Comparison of ENCODE assay signal across 10 mouse cellular contexts in genomic region chr10:80668614-80669013, GRCm38 (mm10). TPM values are rescaled to one million over a fixed set of nuclear protein-coding genes. Genes with fewer than 3 reads are reported as not detected.
DNase-seq lines count a peak whose midpoint lies in the region; ATAC-seq and TF ChIP-seq lines count a peak whose summit lies in the region.
"Had no signal": no experiment of that assay in that cellular context is flagged by ENCODE, and none has a peak within 500 bp of the region (broad histone marks: within the 10 kb centered on the region; RNA-seq: fewer than 3 reads in every experiment).

No protein-coding gene starts in this region.

- peaks cover 100% of the 10 kb centered on the region for H3K4me1 ChIP-seq in megakaryocyte, embryonic 14.5 days
- peaks cover 54% of the 10 kb centered on the region for H3K4me1 ChIP-seq in small intestine, adult 2 months (ENCODE audit: control insufficient read depth, insufficient read depth, insufficient read length, low read length)
- H3K4me1 ChIP-seq in forebrain, embryonic 16.5 days (replicated peaks; ENCODE audit: control insufficient read depth, insufficient read depth, low read length): peaks cover 21% of the 10 kb centered on the region

- no peaks in the 10 kb centered on the region for H3K27me3 ChIP-seq in megakaryocyte, embryonic 14.5 days (replicated peaks)
- no peaks in the 10 kb centered on the region for H3K27me3 ChIP-seq in small intestine, adult 2 months (ENCODE audit: control insufficient read depth, insufficient read depth, low read length)
- H3K27me3 ChIP-seq in forebrain, embryonic 16.5 days (replicated peaks; ENCODE audit: control insufficient read depth, insufficient read depth, low read length): no peaks in the 10 kb centered on the region
- H3K27me3 ChIP-seq: intestine, embryonic 15.5 days had no signal

- TF ChIP-seq POLR2A in small intestine, adult 2 months (IDR thresholded peaks at IDR 0.05; ENCODE audit: low read depth, low read length): no peak

- no peak for TF ChIP-seq CTCF in small intestine, adult 2 months (IDR thresholded peaks at IDR 0.05; ENCODE audit: extremely low read depth, insufficient read length, insufficient replicate concordance, low read depth, low read length)

- WGBS in small intestine, adult 2 months: 43% methylated on average over 11 of the region's 11 CpGs
- 86% methylated on average over 11 of the region's 11 CpGs for WGBS in forebrain, embryonic 16.5 days

- H3K4me2 ChIP-seq in forebrain, embryonic 16.5 days (ENCODE audit: low read length): no peak overlapping the region
- H3K4me2 ChIP-seq: intestine, embryonic 15.5 days had no signal

- no peak for ATAC-seq in megakaryocyte, adult 5-6 weeks (ENCODE audit: poor library complexity, severe bottlenecking)
- no peak for ATAC-seq in forebrain, embryonic 16.5 days
- ATAC-seq: intestine, embryonic 15.5 days had no signal

- H3K9me3 ChIP-seq in megakaryocyte, embryonic 14.5 days: no peaks in the 10 kb centered on the region
- no peaks in the 10 kb centered on the region for H3K9me3 ChIP-seq in forebrain, embryonic 16.5 days (ENCODE audit: control insufficient read depth, low read length)
- H3K9me3 ChIP-seq: intestine, embryonic 15.5 days; midbrain, embryonic 10.5 days had no signal

- peak overlapping the region; percentile 30 for H3K4me3 ChIP-seq in megakaryocyte, embryonic 14.5 days (replicated peaks)
- H3K4me3 ChIP-seq in small intestine, adult 2 months (ENCODE audit: low read depth, low read length): no peak overlapping the region
- H3K4me3 ChIP-seq in forebrain, embryonic 16.5 days (replicated peaks; ENCODE audit: low read length): no peak overlapping the region
- H3K4me3 ChIP-seq: intestine, embryonic 15.5 days; midbrain, embryonic 10.5 days had no signal

- H3K9ac ChIP-seq in forebrain, embryonic 16.5 days (replicated peaks; ENCODE audit: low read depth, low read length): no peak overlapping the region
- H3K9ac ChIP-seq: intestine, embryonic 15.5 days had no signal

- peak; percentile 68 for DNase-seq in cerebellum, adult 11 months
- DNase-seq in cerebellum, adult 8-10 months: no peak
- peak; percentile 43 for DNase-seq in induced T-regulatory cell, adult 2 months (ENCODE audit: low read depth)
- DNase-seq in retina, embryonic 14.5 days (ENCODE audit: low spot score): no peak

- peaks cover 87% of the 10 kb centered on the region for H3K36me3 ChIP-seq in megakaryocyte, embryonic 14.5 days (replicated peaks; ENCODE audit: low read length)
- H3K36me3 ChIP-seq in small intestine, adult 2 months (ENCODE audit: control insufficient read depth, insufficient read depth, low read length): peaks cover 62% of the 10 kb centered on the region
- H3K36me3 ChIP-seq in forebrain, embryonic 16.5 days (ENCODE audit: control insufficient read depth, insufficient read depth): peaks cover 36% of the 10 kb centered on the region

- peak overlapping the region; percentile 23; the same call in 1 of the 2 replicates for H3K27ac ChIP-seq in small intestine, adult 2 months (ENCODE audit: insufficient read depth, low read depth, low read length)
- H3K27ac ChIP-seq in forebrain, embryonic 16.5 days (ENCODE audit: low read length): no peak overlapping the region
- H3K27ac ChIP-seq: intestine, embryonic 15.5 days; midbrain, embryonic 10.5 days had no signal

RNA-seq across cellular contexts. Expression of gene Mknk2, which starts 9.3 kb away (rescaled TPM):
- 472 and 996 TPM in 2 replicates for polyA plus RNA-seq in megakaryocyte, embryonic 14.5 days (2012; ENCODE audit: insufficient read depth, low replicate concordance)
- 53.5 and 61.1 TPM in 2 replicates for total RNA-seq in megakaryocyte, adult 5-6 weeks (2015)
- 63.3 and 74.8 TPM in 2 replicates for total RNA-seq in megakaryocyte, adult 5-6 weeks (2017)
- polyA plus RNA-seq in small intestine, adult 2 months (2012; rRNA removed): 96.1 and 146 TPM in 2 replicates
- 57.1 and 61.2 TPM in 2 replicates for polyA plus RNA-seq in forebrain, embryonic 16.5 days (2015; fragmentation: Nextera tagmentation; extraction: Ambion mirVana)

RNA-seq across cellular contexts. Expression of gene Btbd2, which starts 11.7 kb away (rescaled TPM):
- polyA plus RNA-seq in megakaryocyte, embryonic 14.5 days (2012; ENCODE audit: insufficient read depth, low replicate concordance): 91.6 and 121 TPM in 2 replicates
- 8.4 and 10.3 TPM in 2 replicates for total RNA-seq in megakaryocyte, adult 5-6 weeks (2015)
- 16.5 and 30.1 TPM in 2 replicates for total RNA-seq in megakaryocyte, adult 5-6 weeks (2017)
- polyA plus RNA-seq in small intestine, adult 2 months (2012; rRNA removed): 45.4 and 84.1 TPM in 2 replicates
- 75.2 and 79.7 TPM in 2 replicates for polyA plus RNA-seq in forebrain, embryonic 16.5 days (2015; fragmentation: Nextera tagmentation; extraction: Ambion mirVana)

RNA-seq across cellular contexts. Expression of gene Mob3a, which starts 33.2 kb away (rescaled TPM):
- 61.8 and 135 TPM in 2 replicates for polyA plus RNA-seq in megakaryocyte, embryonic 14.5 days (2012; ENCODE audit: insufficient read depth, low replicate concordance)
- 61.8 and 72.0 TPM in 2 replicates for total RNA-seq in megakaryocyte, adult 5-6 weeks (2015)
- total RNA-seq in megakaryocyte, adult 5-6 weeks (2017): 65.0 and 77.3 TPM in 2 replicates
- polyA plus RNA-seq in small intestine, adult 2 months (2012; rRNA removed): 26.5 and 40.0 TPM in 2 replicates
- polyA plus RNA-seq in forebrain, embryonic 16.5 days (2015; fragmentation: Nextera tagmentation; extraction: Ambion mirVana): 56.9 and 59.4 TPM in 2 replicates

RNA-seq across cellular contexts. Expression of gene Izumo4, which starts 33.4 kb away (rescaled TPM):
- 19.4 and 27.8 TPM in 2 replicates for polyA plus RNA-seq in megakaryocyte, embryonic 14.5 days (2012; ENCODE audit: insufficient read depth, low replicate concordance)
- 11.3 and 14.2 TPM in 2 replicates for total RNA-seq in megakaryocyte, adult 5-6 weeks (2015)
- 4.4 and 6.6 TPM in 2 replicates for total RNA-seq in megakaryocyte, adult 5-6 weeks (2017)
- polyA plus RNA-seq in small intestine, adult 2 months (2012; rRNA removed): 20.8 and 36.3 TPM in 2 replicates
- 32.5 and 44.1 TPM in 2 replicates for polyA plus RNA-seq in forebrain, embryonic 16.5 days (2015; fragmentation: Nextera tagmentation; extraction: Ambion mirVana)

RNA-seq across cellular contexts. Expression of gene Csnk1g2, which starts 46.0 kb away (rescaled TPM):
- 476 and 617 TPM in 2 replicates for polyA plus RNA-seq in megakaryocyte, embryonic 14.5 days (2012; ENCODE audit: insufficient read depth, low replicate concordance)
- 34.5 and 46.0 TPM in 2 replicates for total RNA-seq in megakaryocyte, adult 5-6 weeks (2015)
- total RNA-seq in megakaryocyte, adult 5-6 weeks (2017): 127 and 144 TPM in 2 replicates
- polyA plus RNA-seq in small intestine, adult 2 months (2012; rRNA removed): 115 and 266 TPM in 2 replicates
- 91.3 and 96.9 TPM in 2 replicates for polyA plus RNA-seq in forebrain, embryonic 16.5 days (2015; fragmentation: Nextera tagmentation; extraction: Ambion mirVana)

Comparison
In these comparisons a context has a peak if more than half of its experiments do, and no peak if none do; other contexts are left out.
1. DNase-seq: peak in cerebellum, adult 11 months (single experiment) and induced T-regulatory cell, adult 2 months (single experiment); none in cerebellum, adult 8-10 months (single experiment) and retina, embryonic 14.5 days (single experiment).